Mouse (Mus musculus) liver, embryonic 14.5 days (tissue): Measurements from ENCODE around the gene Ssx2ip. TPM values are rescaled to one million over a fixed set of nuclear protein-coding genes. Genes with fewer than 3 reads are reported as not detected.

Source experiments
- ATAC-seq: fragments of 200-750 bp; cut with Nextera tagmentation; 2 replicates; pipeline ENCODE4 v1.8.0; 2017; ENCODE audit warnings: moderate number of reproducible peaks, mild to moderate bottlenecking, moderate library complexity; ENCODE audit not compliant: insufficient read depth
- DNase-seq, 3 experiments: peaks; one replicate each; pipeline ENCODE4 v3.0.0-alpha.2; 2012 to 2013; ENCODE audit warnings: low read depth in 3 of 3, low spot score in 3 of 3
- H3K27ac ChIP-seq: fragments of 300-500 bp; sonication (generic); 2 replicates; pipeline ENCODE4 v1.5.1; 2014; ENCODE audit warnings: moderate library complexity, mild to moderate bottlenecking, control low read depth, inconsistent platforms
- H3K27me3 ChIP-seq: fragments of 300-500 bp; sonication (generic); 2 replicates; pipeline ENCODE4 v1.6.1; 2014; ENCODE audit warnings: mild to moderate bottlenecking, low read length, moderate library complexity; ENCODE audit not compliant: control insufficient read depth, insufficient read depth
- H3K36me3 ChIP-seq: fragments of 300-500 bp; sonication (generic); replicated peaks from 2 replicates; pipeline ENCODE4 v1.6.1; 2014; ENCODE audit warnings: low read depth; ENCODE audit not compliant: control insufficient read depth, insufficient read depth
- H3K4me1 ChIP-seq, 2 experiments: fragments of 200-500 bp in 1 of 2; fragments of 300-500 bp in 1 of 2; sonication (generic) in 1 of 2; replicated peaks; 2 replicates each; pipeline ENCODE4 v1.6.1; 2012 to 2014; ENCODE audit warnings: antibody characterized with exemption in 1 of 2, inconsistent platforms in 1 of 2, low read length in 1 of 2; ENCODE audit not compliant: control insufficient read depth in 2 of 2, insufficient read depth in 2 of 2
- H3K4me2 ChIP-seq: fragments of 300-500 bp; sonication (generic); 2 replicates; pipeline ENCODE4 v1.6.1; 2014; ENCODE audit warnings: low read depth, mild to moderate bottlenecking, control low read depth, moderate library complexity
- H3K4me3 ChIP-seq, 2 experiments: fragments of 200-500 bp in 1 of 2; fragments of 300-500 bp in 1 of 2; sonication (generic) in 1 of 2; 2 replicates each; pipeline ENCODE4 v1.5.1; 2012 to 2014; ENCODE audit warnings: low read depth in 2 of 2, low read length in 2 of 2, mild to moderate bottlenecking in 2 of 2, control low read depth in 1 of 2, inconsistent platforms in 1 of 2, moderate library complexity in 1 of 2; ENCODE audit not compliant: insufficient read depth in 1 of 2
- H3K9ac ChIP-seq: fragments of 300-500 bp; sonication (generic); replicated peaks from 2 replicates; pipeline ENCODE4 v1.6.1; 2014; ENCODE audit warnings: mild to moderate bottlenecking, control low read depth, moderate library complexity
- H3K9me3 ChIP-seq: fragments of 300-500 bp; sonication (generic); 2 replicates; pipeline ENCODE4 v1.6.1; 2016; ENCODE audit warnings: low read length, mixed read lengths; ENCODE audit not compliant: control insufficient read depth
- CTCF ChIP-seq: IDR thresholded peaks from 2 replicates; pipeline ENCODE4 v1.5.1; 2016; ENCODE audit warnings: antibody characterized with exemption, low read depth, control low read depth
- EP300 ChIP-seq: IDR thresholded peaks from 2 replicates; pipeline ENCODE4 v1.6.1; 2016; ENCODE audit warnings: antibody characterized with exemption, low read depth
- WGBS: fragments of 180-500 bp; shearing (Covaris S2); extraction: QIAGEN DNeasy Blood & Tissue Kit; methylation state at CpG from one replicate; pipeline ENCODE4 v1.1.7; 2014; ENCODE audit not compliant: insufficient replicate concordance; 5-methylcytosine and 5-hydroxymethylcytosine counted together
- polyA plus RNA-seq, 2 experiments: library from polyadenylated mRNA; depleted of rRNA in 1 of 2; stranded (reverse) in 1 of 2; unstranded in 1 of 2; fragments of >200 nt; fragmentation: Nextera tagmentation in 1 of 2; extraction: Ambion mirVana in 1 of 2; gene quantifications; 2 replicates each; pipeline versions ENCODE4 v1.2.1 to v1.2.3; 2012 to 2014

Gene Ssx2ip
- polyA plus RNA-seq, 2 experiments = 34.9 to 96.2 TPM

DNA sequence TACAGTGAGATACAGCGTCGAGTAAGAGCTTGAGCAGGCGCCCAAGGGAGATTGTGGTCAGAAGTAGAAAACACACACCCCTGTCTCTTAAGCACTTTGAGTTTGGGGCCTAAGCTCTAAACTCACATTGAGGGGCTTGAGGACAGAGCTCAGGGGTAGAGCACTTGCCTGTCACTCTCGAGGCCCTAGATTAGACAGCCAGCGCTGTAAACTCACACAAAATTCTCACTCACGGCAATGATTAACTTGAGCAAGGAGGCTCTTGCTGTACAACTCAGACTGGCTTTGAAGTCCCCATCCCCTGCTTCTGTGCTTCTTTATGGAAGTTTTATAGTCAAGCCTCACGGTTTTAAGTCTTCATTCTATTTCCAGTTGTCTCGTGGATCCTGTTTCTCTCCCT lies 25.7 kb upstream of the Ssx2ip start:
- 59% methylated on average over 8 of the region's 8 CpGs for WGBS
- ATAC-seq (no peak), DNase-seq (no peak)
- peak overlapping the region; percentile 92 for H3K27ac ChIP-seq
- H3K9ac ChIP-seq = no peak overlapping the region
- TF ChIP-seq EP300 (no peak), CTCF (no peak)
- H3K4me3 ChIP-seq = no peak overlapping the region
- H3K4me1 ChIP-seq = peaks cover 53 to 56% of the 10 kb centered on the region in 2 experiments
- H3K36me3 ChIP-seq = no peaks in the 10 kb centered on the region
- no peaks in the 10 kb centered on the region for H3K9me3 ChIP-seq
- H3K4me2 ChIP-seq = no peak overlapping the region
- H3K27me3 ChIP-seq = no peaks in the 10 kb centered on the region

DNA sequence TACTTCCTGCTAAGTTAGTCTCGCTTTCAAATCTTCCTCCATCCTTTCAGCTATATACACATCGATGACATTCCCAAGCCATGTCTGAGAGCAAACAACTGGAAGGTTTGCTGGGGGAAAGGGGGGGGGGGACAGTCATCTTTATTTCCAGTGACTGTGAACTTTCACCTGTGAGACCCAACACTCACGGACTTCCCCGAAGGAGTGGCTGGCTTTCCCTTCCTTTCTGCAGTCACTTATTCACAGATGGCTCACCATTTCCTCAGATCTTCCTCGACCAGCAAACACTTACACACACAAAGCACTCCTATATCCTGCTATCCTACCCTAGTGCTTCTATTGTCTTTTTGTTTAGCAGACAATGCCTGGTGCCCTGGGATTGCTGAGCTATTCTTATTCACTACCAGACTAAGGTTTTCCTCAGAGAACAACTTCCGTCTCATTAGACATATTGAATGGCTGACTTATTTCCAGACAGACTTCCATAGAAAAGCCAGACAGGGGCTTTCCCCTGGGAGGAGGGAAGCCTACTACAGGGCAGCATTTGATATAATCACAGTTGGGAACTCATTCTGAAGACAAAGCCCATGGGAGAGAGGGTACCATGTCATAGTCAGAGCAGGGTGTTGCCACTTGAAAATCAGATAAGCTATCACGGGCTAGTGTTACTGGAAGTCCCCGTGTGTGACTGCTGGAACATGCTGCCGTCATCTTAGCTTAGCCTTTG lies 24.5 kb upstream of the Ssx2ip start:
- H3K36me3 ChIP-seq = no peaks in the 10 kb centered on the region
- DNase-seq (no peak), ATAC-seq (no peak)
- TF ChIP-seq EP300 = no peak
- no peak for TF ChIP-seq CTCF
- H3K9ac ChIP-seq = peak overlapping the region; percentile 9; the same call in 1 of the 2 replicates
- whole genome bisulfite sequencing = 25% methylated on average over 9 of the region's 9 CpGs
- no peaks in the 10 kb centered on the region for H3K9me3 ChIP-seq
- 0 out of 2 replicates have a peak overlapping the region, but pooled peaks have one; percentile 20 for H3K4me2 ChIP-seq
- H3K27ac ChIP-seq = no peak overlapping the region
- no peaks in the 10 kb centered on the region for H3K27me3 ChIP-seq
- no peak overlapping the region for H3K4me3 ChIP-seq
- H3K4me1 ChIP-seq = peaks cover 53 to 56% of the 10 kb centered on the region in 2 experiments

DNA sequence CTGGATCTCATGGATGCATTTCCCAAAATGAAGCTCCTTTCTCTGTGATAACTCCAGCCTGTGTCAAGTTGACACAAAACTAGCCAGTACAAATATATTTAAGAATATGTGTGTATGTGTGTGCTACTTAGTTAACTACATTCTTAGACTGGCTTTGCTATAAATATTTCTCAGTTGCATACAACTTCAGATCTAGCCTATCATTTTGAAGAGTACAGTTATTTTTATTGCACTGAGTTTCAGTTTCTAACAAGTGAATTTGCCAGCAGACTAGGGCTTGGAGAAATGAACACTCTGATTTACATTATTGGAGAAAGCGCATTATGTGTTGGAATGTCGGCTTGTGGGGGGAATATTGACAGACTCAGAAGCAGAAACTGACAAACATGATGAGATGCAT lies 23.6 kb upstream of the Ssx2ip start:
- H3K4me1 ChIP-seq = peaks cover 46 to 48% of the 10 kb centered on the region in 2 experiments
- 85% methylated on average over 2 of the region's 2 CpGs for WGBS
- H3K4me2 ChIP-seq = no peak overlapping the region
- no peak overlapping the region for H3K4me3 ChIP-seq
- H3K27me3 ChIP-seq = no peaks in the 10 kb centered on the region
- no peak overlapping the region for H3K9ac ChIP-seq
- DNase-seq (no peak), ATAC-seq (no peak)
- no peak overlapping the region for H3K27ac ChIP-seq
- no peaks in the 10 kb centered on the region for H3K36me3 ChIP-seq
- no peaks in the 10 kb centered on the region for H3K9me3 ChIP-seq
- TF ChIP-seq CTCF = no peak
- TF ChIP-seq EP300 = no peak

DNA sequence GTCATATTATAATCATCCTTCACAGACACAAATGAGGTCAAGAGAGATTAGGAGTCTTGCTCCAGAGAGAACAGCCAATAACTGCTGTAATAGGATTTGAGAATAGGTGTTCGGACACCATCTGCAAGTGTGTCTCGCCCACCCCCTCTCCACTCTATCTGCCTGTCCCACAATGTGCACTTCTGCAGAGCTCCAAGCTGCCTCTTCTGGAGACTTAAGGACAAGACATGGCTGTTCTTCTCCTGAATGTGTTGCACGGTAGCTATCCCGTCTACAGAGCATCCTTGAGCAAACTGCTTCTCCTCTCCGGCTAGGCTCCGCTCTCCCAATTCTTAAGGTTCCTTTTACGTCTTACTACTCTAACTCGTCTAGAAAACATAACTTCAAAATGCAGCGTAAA lies 23.0 kb upstream of the Ssx2ip start:
- no peaks in the 10 kb centered on the region for H3K27me3 ChIP-seq
- no peak overlapping the region for H3K4me2 ChIP-seq
- 75% methylated on average over 9 of the region's 9 CpGs for WGBS
- no peak overlapping the region for H3K27ac ChIP-seq
- H3K4me1 ChIP-seq = peaks cover 40 to 42% of the 10 kb centered on the region in 2 experiments
- no peak overlapping the region for H3K9ac ChIP-seq
- H3K36me3 ChIP-seq = no peaks in the 10 kb centered on the region
- ATAC-seq = no peak
- H3K9me3 ChIP-seq = no peaks in the 10 kb centered on the region
- H3K4me3 ChIP-seq = no peak overlapping the region
- TF ChIP-seq EP300 (peak; percentile 29; the same call in 1 of the 2 replicates), CTCF (0 out of 2 replicates have a peak, but pooled peaks have one; percentile 13)
- DNase-seq = no peak

DNA sequence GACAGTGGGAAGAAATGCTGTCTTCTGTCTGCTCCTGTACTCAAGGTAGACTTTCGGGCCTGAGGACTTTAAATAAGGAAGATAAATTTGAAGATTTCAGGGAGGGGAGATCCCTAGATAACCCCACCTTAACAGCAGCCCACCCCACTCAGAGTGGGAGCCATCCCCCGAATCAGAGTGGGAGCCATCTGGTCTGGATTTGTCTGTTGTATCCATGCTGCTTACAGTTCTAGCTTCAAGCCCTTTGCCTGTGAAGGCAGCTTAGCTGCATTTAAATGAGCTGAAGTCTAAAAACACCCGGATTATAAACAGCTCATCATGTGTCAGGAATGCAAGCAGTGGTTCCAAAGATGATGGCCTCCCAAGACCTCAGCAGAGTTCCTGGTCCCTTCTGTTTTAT lies 17.6 kb upstream of the Ssx2ip start:
- WGBS = 59% methylated on average over 3 of the region's 3 CpGs
- Histone ChIP-seq H3K27ac (no peak overlapping the region), H3K9ac (no peak overlapping the region), H3K27me3 (no peaks in the 10 kb centered on the region), H3K36me3 (no peaks in the 10 kb centered on the region), H3K4me1 (peaks cover 14 to 19% of the 10 kb centered on the region in 2 experiments), H3K4me2 (no peak overlapping the region), H3K9me3 (no peaks in the 10 kb centered on the region), H3K4me3 (no peak overlapping the region)
- ATAC-seq (no peak), DNase-seq (no peak)
- TF ChIP-seq CTCF = no peak
- TF ChIP-seq EP300 = no peak
